Mouse (Mus musculus) bone marrow, adult 2 months (tissue): Measurements from ENCODE around the gene Gzmb. TPM values are rescaled to one million over a fixed set of nuclear protein-coding genes. Genes with fewer than 3 reads are reported as not detected.

Experiments
- H3K27ac ChIP-seq: fragments of 200-500 bp; 2 replicates; pipeline ENCODE4 v1.5.1; 2012; ENCODE audit warnings: low read depth, mild to moderate bottlenecking, control low read depth, inconsistent platforms, low read length; ENCODE audit not compliant: control insufficient read depth, poor library complexity, insufficient read depth
- H3K4me1 ChIP-seq: fragments of 200-500 bp; 2 replicates; pipeline ENCODE4 v1.6.1; 2011; ENCODE audit warnings: low read length; ENCODE audit not compliant: control insufficient read depth, insufficient read depth
- H3K4me3 ChIP-seq: fragments of 200-500 bp; replicated peaks from 2 replicates; pipeline ENCODE3; 2011; ENCODE audit warnings: mild to moderate bottlenecking, low read depth, low read length, control low read depth; ENCODE audit not compliant: control insufficient read depth
- CTCF ChIP-seq: fragments of 200-500 bp; IDR thresholded peaks from 2 replicates; pipeline ENCODE4 v1.5.1; 2011; ENCODE audit warnings: low read length, control low read depth; ENCODE audit not compliant: control insufficient read depth, insufficient read depth
- POLR2A ChIP-seq: fragments of 200-500 bp; IDR thresholded peaks from 2 replicates; pipeline ENCODE4 v1.6.1; 2011; ENCODE audit warnings: low read depth, mild to moderate bottlenecking, control low read depth, low read length, borderline replicate concordance; ENCODE audit not compliant: control insufficient read depth
- WGBS: fragments of 180-500 bp; shearing (Covaris S2); methylation state at CpG from one replicate; pipeline ENCODE4 v1.1.7; 2018; 5-methylcytosine and 5-hydroxymethylcytosine counted together
- polyA plus RNA-seq: library from polyadenylated mRNA; stranded (reverse); fragments of >200 nt; gene quantifications from 2 replicates; pipeline ENCODE4 v1.2.4, GENCODE M21; 2011; ENCODE audit warnings: low replicate concordance; ENCODE audit not compliant: missing spikeins, insufficient read depth, insufficient read length

Gzmb gene
- polyA plus RNA-seq, 1 experiment: not detected

DNA sequence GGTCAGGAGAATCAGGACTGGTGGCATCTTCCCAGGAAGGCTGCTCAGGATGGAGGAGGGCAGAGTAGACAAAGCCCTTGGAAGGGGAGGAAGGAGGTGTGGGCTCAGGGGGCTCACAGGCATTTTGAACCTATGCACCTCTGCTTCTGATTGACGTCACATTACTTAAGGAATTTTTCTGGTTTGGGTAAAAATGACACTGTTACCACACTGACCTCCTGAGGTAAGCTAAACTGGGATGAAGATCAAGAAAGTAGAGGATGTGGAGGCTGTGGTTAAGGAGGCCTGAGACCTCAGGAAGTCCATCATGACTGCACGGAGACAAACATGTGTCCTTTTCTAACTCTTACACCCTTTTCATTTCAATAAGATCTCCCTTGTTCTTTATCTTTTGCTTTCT lies 27.5 kb downstream of the Gzmb start, which contains the start of gene Gzmc:
TSS of gene Gzmc (minus strand) at position 101 of the 400 bp plus-strand sequence.
- H3K4me3 ChIP-seq: no peak within 1 kb of the TSS
- no peak for TF ChIP-seq POLR2A
- WGBS: 8% methylated on average over 2 of the region's 2 CpGs
- no peak within 1 kb of the TSS for H3K27ac ChIP-seq
- H3K4me1 ChIP-seq: no peaks in the 10 kb centered on the region

DNA sequence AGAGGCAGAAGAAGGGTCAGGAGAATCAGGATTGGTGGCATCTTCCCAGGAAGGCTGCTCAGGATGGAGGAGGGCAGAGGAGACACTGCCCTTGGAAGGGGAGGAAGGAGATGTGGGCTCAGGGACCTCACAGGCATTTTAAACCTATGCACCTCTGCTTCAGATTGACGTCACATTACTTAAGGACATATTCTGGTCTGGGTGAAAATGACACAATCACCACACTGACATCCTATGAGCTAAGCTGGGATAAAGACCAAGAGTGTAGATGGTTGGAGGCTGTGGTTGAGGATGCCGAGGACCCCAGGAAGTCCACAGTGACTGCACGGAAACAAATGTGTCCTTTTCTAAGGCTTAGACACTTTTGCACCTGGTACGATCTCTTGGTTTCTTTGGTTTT lies 50.7 kb downstream of the Gzmb start, which contains the start of gene Gzmf:
TSS of gene Gzmf (minus strand) at position 101 of the 400 bp plus-strand sequence.
- Histone ChIP-seq H3K4me3 (no peak within 1 kb of the TSS), H3K27ac (no peak within 1 kb of the TSS), H3K4me1 (no peaks in the 10 kb centered on the region)
- no peak for TF ChIP-seq POLR2A
- TF ChIP-seq CTCF: no peak
- WGBS: 78% methylated on average over 4 of the region's 4 CpGs

Other genes starting within 250 kb of the Gzmb start
- gene Mcpt1, start 244.3 kb downstream of the Gzmb start, polyA plus RNA-seq: not detected in 2 replicates
- not detected in 2 replicates for gene Mcpt9, start 231.8 kb downstream of the Gzmb start, polyA plus RNA-seq
- gene Mcpt2, start 220.2 kb downstream of the Gzmb start, polyA plus RNA-seq: not detected in 2 replicates
- gene Mcpt4, start 199.9 kb downstream of the Gzmb start, polyA plus RNA-seq: not detected in 2 replicates
- 15.4 and 51.6 TPM in 2 replicates for gene Mcpt8, start 177.0 kb downstream of the Gzmb start, polyA plus RNA-seq
- 26.7 and 86.1 TPM in 2 replicates for gene Ctsg, start 159.7 kb downstream of the Gzmb start, polyA plus RNA-seq
- gene Gzme, start 141.6 kb downstream of the Gzmb start, polyA plus RNA-seq: not detected in 2 replicates
- not detected in 2 replicates for gene Gzmd, start 129.7 kb downstream of the Gzmb start, polyA plus RNA-seq
- not detected in 2 replicates for gene Gzmg, start 102.7 kb downstream of the Gzmb start, polyA plus RNA-seq
- not detected in 2 replicates for gene Gzmn, start 87.7 kb downstream of the Gzmb start, polyA plus RNA-seq
- not detected in 2 replicates for gene Gzmf, start 50.8 kb downstream of the Gzmb start, polyA plus RNA-seq
- not detected in 2 replicates for gene Gzmc, start 27.6 kb downstream of the Gzmb start, polyA plus RNA-seq
- not detected in 2 replicates for gene Atp12a, start 102.8 kb upstream of the Gzmb start, polyA plus RNA-seq
- gene Rnf17, start 140.3 kb upstream of the Gzmb start, polyA plus RNA-seq: 2.6 and 9.9 TPM in 2 replicates